Mouse (Mus musculus) embryonic facial prominence, embryonic 10.5 days (tissue): Measurements from ENCODE around the gene Mterf1b. TPM values are rescaled to one million over a fixed set of nuclear protein-coding genes. Genes with fewer than 3 reads are reported as not detected.

Experiments used
- polyA plus RNA-seq: library from polyadenylated mRNA; unstranded; fragments of >200 nt; fragmentation: Nextera tagmentation; extraction: Ambion mirVana; gene quantifications from 2 replicates; pipeline ENCODE4 v1.2.1, GENCODE M21; 2016

The Mterf1b gene
- polyA plus RNA-seq, 1 experiment from 2014 or later, result 3.3 TPM

Other genes with a start within 250 kb of the Mterf1b start
- gene Cyp51, start 87.6 kb upstream of the Mterf1b start, polyA plus RNA-seq, result 105 and 113 TPM in 2 replicates